Mouse (Mus musculus) spleen, adult 2 months (tissue): ENCODE data around the gene Rnf130.

ENCODE experiments used
- CTCF ChIP-seq: fragments of 200-500 bp; IDR thresholded peaks from 2 replicates; pipeline ENCODE4 v1.5.1; 2011; ENCODE audit warnings: mild to moderate bottlenecking, inconsistent platforms; ENCODE audit not compliant: insufficient read depth, insufficient read length, insufficient replicate concordance; ENCODE audit errors: extremely low read depth
- POLR2A ChIP-seq: fragments of 200-500 bp; IDR thresholded peaks from 2 replicates; pipeline ENCODE4 v1.6.1; 2011; ENCODE audit warnings: low read depth, low read length, inconsistent platforms

DNA sequence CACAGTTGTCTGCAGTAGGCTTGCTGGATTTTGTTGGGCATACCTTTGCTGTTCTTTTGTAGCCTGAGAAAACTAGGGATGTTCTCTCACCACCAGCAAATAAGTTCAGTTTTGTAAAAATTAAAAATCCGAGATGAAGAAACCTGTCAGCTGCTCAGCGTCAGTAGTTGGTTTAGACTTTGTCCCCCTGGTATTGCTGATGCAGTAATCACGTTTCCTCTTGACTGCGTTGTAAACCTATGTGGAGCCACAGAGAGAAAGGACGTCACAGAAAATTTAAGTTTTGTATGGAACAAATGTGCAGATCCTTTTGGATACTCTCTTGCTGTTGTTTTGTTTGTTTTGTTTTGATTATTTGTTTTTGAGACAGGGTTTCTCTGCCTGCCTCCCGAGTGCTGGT lies 25.2 kb downstream of the Rnf130 start:
- TF ChIP-seq POLR2A (no peak), CTCF (no peak)
